Mouse (Mus musculus): ENCODE measurements at regions not wholly inside any gene's neighbourhood (a gene's known extent, or its start where the extent isn't known, plus 50 kb on each side); places are given as distances from the start of the nearest gene placed in this dataset.
A peak's percentile ranks its signal among the peaks of the same experiment; 100 is the strongest.

- no peak for DNase-seq
These were observed 102.6 kb upstream of the Vps8 start for GRCm38 (mm10) chr16:21320284-21320683.

DNA sequence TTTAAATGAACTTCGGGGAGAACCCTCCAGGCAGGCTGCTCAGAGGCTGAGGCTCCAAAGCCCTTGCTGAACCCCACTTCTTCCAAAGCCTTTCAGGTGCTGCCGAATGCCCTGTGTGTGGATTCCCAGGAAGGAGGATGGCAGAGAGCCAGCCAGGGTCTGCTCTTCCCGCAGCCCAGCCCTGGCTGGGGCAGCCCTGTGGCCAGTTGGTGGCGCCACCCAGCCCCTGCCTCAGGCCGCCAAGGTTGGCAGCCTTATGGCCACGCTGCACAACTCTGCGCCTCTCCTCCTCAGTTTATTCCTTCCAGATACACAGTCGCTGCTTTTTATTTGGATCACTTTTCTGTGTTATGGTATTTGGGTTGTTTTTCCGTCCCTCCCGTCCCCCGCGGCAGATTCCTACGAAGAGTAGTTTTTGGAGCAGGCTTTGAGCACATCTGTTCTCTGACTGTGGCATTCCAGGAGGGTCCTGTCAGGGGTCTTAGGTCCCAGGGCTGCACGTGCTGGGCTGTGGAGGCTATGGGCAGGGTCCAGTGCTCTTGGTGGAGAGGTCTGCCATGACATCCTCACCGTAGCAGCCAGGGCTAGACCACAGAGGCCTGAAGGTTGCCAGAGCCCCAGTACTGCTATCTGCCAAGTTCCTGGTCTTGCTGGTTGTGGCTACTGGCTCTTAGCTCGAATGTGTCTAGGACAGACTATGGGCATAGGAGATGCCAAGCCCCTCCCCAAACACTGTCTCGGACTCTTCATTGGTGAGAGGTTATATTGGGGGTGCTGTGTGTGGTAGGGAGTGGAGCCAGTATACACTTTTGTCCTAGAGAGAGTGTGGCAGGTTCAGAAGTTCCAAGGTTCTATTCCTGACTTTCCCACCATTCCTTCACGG lies 101.5 kb upstream of the Vps8 start:
- no peak for DNase-seq

GRCm38 (mm10) chr16:21322437-21322836 lies 100.5 kb upstream of the Vps8 start:
- DNase-seq, result peak; percentile 66 to 79

- no peak for DNase-seq
These were observed 99.4 kb upstream of the Vps8 start for GRCm38 (mm10) chr16:21323446-21324034.

GRCm38 (mm10) chr16:21327969-21328368 lies 94.9 kb upstream of the Vps8 start:
- DNase-seq, result peak; percentile 53 to 72

DNA sequence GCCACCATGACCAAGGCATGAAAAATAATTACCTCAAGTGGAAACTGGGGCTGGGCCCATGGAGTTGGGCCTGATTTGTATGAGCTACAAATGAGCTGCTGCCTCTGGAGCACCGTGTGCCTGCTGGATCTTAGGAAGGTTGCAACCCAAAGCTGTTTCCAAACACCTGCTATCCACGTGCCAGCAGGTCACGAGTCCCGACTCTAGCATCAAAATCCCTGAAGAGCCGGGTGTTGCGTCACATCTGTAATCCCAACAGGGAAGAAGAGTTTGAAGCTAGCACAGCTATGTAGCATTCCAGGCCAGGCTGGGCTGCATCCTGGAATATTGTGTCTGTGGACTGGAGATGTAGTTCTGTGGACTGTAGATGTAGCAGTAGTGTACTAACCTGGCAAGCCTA lies 93.7 kb upstream of the Vps8 start:
- DNase-seq, result peak; percentile 55 to 59

DNA sequence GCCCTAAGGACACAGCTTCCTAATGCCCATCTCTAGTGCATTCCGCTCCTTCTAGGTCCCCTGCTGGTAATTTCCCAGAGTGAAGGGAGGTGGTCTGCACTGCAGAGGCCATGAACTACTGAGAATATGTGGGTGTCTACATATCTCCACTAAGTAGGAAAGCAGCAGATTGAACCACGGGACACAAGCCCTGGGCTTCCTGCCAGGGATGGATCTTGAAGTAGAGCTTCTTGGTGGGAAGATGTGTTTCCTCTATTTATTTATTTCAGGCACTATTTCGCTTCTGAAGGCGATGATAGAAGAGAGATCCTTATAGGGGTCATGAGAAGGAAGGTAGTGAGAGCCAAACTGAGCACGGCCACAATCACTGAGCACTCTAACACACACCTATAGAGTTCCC lies 91.7 kb upstream of the Vps8 start:
- no peak for DNase-seq

DNA sequence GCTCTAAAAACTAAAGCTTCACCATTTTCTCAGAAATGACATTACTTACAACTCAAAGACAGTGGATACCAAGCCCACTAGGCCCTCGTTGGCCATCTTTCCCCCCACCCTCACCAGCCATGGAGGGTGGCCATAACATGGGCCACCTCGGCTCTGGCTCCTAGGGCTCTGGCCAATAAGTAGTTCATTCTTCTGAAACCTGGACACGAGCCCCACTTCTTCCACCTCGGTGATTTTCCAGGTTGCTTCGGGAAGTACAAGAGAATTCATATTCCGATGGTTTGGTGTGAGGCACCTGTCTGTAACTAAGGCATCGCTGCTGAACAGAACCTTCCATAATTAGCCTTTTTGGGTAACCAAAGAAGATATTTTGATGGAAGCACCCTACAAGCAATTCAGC lies 90.5 kb upstream of the Vps8 start:
- DNase-seq, result no peak

- no peak for DNase-seq
These were observed 90.1 kb upstream of the Vps8 start for GRCm38 (mm10) chr16:21332862-21333222.

DNA sequence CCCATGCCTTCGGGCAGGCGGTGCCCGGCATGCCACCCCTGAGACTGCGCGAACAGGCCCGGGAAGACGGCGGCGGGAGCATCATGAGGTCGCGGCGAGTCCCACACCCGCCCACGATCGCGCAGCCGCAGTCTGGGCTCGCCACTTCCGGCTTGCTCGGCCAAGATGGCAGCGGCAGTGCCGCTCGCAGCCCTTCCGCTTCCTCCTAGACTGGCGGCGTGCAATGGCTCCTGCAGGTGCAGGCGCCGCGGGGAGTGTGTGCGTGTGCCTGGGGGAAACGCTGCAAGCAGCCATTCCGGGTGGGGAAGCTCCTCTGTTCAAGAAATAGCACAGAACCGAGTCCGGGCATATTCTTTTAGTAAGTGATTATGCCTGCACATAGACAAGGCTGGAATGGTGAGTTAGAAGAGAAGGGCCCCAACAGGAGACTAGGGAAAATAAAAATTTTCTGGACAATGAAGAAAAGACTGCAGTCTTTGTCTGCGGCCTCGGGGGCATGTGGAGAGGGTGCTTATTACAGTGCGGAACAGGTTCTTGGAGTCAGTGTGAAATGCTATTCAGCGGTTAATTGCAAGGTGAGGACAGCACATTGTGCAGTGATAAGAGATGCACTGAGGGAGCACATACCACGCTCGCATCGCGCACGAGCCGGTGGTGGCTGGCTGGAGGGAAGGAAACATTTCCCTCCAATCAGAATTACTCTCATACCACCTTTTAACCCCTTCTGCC lies 89.5 kb upstream of the Vps8 start:
- peak; percentile 92 to 95 for DNase-seq

- DNase-seq, result peak in 1 of 2 experiments; percentile 28
These were observed 83.9 kb upstream of the Vps8 start for GRCm38 (mm10) chr16:21339061-21339459.

- DNase-seq, result peak; percentile 63 to 69
These were observed 83.3 kb upstream of the Vps8 start for GRCm38 (mm10) chr16:21339460-21340081.

DNA sequence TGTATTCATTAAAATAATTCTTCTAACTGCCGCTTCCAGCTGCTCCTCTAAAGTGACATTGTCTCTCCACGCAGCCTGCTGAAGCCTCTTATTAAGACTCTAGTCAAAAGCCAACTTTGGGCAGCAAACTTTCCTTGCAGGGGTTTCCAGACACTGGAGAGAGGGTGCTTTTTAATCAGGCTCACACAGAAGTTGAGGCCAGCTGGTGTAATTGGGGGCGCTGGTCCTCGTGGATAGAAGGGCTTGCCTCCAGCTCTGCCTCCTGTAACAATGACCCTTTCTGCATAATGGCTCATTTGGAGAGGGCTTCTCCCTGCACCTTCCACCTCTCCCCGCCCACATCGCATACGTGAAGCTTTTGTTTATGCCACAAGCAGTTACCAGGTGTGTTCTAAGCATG lies 82.8 kb upstream of the Vps8 start:
- DNase-seq, result no peak

GRCm38 (mm10) chr16:21349869-21350268 lies 73.0 kb upstream of the Vps8 start:
- DNase-seq, result peak in 1 of 2 experiments; percentile 42

DNA sequence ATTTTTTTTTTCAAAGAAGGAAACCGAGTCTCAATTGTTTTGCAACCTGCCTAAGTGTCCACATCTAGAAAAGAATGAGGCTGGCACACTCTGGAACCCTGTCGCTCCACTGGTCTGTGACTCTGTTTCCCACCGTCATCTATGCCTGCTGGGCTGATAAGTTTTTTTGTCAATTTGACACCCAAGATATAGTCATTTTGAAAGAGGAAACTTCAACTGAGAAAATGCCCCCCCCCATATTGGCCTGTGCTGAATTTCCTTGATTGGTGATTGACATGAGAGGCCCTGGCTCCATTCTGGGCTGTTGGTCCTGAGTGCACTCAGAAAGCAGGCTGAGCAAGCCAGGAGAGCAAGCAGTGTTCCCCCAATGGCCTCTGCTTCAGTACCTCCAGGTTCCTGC lies 71.6 kb upstream of the Vps8 start:
- DNase-seq, result no peak

DNA sequence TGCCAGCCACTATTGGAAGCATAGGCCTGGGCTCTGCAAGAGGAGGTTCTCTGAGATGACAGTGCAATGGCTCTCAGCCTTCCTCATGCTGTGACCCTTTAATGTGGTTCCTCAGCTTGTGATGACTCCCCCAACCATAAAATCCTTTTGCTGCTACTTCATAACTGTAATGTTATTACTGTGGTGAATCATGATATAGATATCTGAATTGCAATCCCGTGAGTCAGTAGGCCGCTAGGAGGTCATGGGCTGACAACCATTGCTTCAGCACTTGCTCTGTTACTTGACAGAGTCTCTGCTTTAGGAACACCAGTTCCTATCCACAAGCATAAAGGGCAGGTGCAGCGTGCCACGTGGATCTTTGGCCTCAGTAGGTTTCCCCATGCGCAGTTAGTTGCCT lies 69.8 kb upstream of the Vps8 start:
- DNase-seq, result no peak

DNA sequence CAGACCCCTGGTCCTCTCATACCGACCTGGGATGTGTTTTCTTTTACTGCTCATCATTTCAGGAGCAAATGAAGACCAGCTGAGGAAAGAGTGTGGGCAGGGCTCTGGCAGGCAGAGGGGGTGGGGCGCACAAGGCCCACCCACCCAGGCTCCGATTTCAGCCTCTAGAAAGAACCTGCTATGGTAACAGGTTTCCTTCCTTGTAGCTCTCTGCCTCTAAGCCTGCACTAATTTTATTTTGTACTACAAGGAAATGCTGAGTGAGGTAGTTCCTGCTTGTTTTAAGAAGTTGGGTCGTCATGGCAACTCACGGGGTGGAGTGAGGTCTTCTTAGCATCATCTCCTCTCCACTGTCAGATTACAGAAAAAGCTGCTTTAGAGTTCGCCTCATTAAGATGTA lies 69.4 kb upstream of the Vps8 start:
- no peak for DNase-seq

DNA sequence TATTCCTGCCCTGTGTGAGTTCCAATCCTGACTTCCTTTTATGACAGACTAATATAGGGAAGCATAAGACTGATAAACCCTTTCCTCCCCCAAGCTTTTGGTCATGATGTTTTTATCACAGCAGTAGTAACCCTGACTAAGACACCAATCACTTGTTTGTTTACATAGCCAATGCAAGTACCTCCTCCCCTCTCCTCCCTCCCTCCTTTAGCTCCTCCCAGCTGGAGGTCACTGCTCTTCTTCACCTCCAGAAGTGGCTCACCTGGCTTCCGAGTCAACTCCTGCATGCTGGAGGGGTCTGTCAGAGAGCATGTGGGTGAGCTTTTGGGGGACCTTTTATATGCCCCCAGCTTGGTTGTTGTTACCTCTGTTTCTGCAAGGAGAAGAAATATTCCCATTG lies 67.3 kb upstream of the Vps8 start:
- no peak for DNase-seq

- DNase-seq, result no peak
These were observed 65.5 kb upstream of the Vps8 start for GRCm38 (mm10) chr16:21357433-21357832.

- no peak for DNase-seq
These were observed 64.5 kb upstream of the Vps8 start for GRCm38 (mm10) chr16:21358313-21358920.

GRCm38 (mm10) chr16:21359459-21359858 lies 63.5 kb upstream of the Vps8 start:
- DNase-seq, result no peak

DNA sequence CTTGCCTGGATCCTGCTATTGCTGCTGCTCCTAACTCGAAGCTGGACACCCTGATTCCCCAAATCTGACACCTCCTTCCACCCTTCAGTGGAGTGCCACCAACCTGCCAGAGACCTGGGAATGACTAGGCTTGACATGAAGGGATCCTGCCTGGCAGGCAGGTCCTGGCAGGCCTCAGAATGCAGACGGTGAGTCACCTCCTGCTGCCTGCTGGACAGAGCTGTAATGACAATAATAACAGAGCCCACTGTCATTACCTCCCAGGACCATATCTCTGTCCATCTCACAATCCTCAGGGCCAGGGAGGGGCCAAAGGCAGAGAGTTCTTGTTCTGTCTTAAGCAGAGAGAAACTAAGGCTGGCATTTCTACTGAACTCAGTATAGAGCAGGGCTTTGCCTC lies 61.5 kb upstream of the Vps8 start:
- DNase-seq, result no peak

All from lung, adult 18-20 months (tissue).